Mouse (Mus musculus) spleen, postnatal 14 days (tissue): ENCODE measurements around the gene Coro2b.
"Not testable (repeated sequence)": the region's sequence is repeated elsewhere in the genome, so short reads cannot be mapped to it uniquely, and the experiment has no call there.

Experiments
- DNase-seq, 2 experiments: peaks; one replicate each; pipeline ENCODE4 v3.0.0; 2021 to 2022; ENCODE audit warnings: low spot score in 2 of 2

The Coro2b gene

DNA sequence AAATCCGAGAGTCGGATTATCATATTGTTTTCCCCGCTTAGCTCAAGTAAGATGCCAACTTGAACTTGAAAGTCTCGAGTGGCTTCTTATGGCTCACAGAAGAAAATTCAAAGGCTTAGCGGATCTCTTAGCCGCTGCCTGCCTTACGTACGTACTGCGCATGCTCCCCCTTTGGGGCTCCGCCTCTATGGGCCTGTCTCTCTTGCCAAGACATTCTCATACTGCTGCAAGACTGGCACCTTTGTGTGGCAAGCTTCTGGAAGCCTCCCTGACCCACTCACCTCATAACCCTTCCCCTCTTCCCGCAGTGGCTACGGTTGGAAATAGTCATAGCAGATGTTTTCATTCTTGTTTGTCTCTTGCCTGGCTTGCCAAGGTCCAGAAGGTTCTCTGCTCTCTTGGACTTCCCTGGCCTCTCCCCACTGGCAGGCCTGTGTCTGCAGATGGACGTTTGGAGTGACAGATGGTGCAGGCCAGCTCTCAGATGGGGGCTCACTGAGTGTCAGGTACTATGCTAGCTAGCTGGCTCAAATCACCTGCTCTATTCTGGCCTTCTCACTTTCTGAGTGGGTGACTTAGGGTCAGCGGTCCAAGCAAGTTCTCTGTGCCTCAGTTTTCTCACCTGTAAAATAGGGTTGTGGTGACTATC lies 65.2 kb downstream of the Coro2b start:
- no peak for DNase-seq

DNA sequence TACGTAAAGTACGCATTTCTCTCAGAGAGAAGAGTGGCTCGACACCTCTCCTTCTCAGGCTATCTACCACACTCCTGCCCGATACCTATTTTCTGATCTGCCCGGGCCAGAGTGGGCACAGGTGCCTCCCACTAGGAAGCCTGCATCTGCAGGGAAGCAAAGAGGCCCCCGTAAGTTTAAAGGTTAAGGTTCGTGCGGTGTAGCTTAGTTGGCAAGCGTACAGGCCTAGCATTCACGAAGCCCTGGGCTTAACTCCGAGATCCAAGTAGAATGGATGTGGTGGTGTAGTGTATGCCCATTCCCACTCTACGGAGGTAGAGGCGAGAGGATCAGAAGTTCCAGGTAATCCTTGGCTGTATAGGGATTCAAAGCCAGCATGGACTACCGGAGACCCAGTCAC lies 65.8 kb downstream of the Coro2b start:
- DNase-seq, result no peak

DNA sequence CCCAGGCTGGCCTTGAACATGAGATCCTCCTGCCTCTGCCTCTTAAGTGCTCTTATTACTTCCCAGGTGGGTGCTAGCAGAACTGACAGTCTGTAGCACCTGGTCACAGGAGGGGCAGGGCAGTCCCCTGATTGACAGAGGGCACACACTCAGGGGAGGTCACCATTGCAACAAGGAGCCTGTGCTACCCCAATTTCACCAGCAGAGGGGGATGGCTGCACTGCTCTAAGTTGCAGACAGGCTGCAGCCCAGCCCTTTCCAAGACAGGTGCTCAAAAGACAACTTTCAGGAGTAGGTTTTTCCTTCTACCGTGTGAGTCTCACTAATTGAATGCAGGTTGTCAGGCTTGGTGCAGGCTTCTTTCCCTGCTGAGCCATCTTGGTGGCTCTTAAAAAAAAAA lies 66.4 kb downstream of the Coro2b start:
- DNase-seq, result peak; percentile 44 to 71

DNA sequence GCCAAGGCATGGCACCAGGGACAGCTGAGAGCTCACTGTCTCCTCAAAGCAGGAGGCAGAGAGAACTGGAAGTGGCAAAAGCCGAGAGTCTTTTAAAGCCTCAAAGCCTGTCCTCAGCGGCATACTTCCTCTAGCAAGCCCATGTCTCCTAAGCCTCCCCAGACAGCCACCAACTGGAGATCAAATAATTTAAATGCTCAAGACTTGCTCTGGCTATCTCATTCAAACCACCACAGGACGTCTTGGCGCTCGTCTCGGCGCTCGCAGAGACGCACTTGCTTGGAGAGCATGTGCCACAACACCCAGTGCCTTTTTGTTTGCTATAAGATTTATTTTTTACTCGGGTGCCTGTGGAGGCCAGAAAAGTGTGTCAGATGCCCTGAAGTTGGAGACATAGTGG lies 67.1 kb downstream of the Coro2b start:
- DNase-seq, result no peak

DNA sequence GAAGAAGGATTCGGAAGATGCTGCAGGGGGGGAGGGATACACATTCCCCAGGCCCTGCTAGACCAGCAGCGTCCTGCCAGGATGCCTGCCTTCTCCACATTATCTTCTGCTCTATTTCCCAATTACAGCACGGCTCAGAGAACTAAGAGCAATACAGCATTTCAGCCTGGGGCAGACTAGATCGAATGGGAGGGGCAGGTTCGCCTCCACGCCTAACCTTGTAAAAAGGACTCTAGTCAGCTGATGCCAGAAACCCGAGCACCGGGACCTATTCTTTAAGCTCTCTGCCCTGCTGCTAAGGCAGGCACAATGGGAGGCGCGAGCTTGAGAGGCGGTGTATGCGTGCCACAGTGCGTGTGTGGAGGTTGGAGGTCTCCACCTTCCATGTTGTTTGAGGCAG lies 67.7 kb downstream of the Coro2b start:
- DNase-seq, result no peak

DNA sequence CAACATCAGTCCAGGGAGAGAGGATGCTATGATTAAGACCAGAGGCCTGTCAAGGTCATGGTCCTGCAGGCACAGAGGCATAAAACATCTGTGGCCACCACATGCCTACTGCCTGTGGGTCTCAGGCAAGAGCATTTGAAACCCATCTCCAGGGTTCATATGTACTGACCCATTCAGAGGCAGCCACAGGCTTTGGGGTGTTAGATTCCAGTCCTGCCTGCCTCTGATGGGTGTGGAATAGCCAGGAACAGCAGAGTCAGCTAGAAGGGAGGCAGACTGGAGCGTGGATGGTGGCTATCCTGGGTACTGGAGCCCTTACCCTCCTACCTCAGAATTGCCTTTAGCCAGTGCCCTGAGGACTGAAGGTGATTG lies 69.4 kb downstream of the Coro2b start:
- DNase-seq, result no peak

DNA sequence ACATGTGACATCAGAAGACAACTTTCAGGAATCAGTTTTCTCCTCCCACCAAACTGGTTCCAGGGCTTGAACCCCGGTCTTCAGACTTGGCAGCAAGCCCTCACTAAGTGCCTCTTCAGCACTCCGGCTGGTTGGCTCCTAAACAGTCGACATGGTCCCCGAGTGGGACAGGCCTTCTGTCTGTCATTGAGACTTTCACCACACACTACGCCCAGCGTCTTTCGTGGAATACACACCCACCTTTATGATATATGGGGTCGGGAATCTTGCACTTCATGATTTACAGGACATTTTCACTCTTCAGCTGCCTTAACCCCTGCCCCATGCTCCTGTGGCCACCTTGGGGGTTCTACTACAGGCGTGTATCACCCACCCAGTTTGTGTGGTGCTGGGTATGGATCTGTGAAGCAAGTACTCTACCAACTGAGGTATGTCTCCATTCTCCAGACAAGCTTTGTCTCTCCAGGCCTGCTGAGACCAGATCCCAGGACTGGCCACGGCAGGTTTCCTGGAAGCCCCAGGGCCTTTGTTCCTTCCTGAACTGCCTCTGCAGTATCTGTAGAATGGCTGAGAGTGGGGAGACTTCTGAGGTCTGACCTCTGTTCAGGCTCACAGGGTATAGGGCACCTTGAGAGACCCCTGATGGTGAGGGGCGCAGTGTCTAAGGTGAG lies 70.0 kb downstream of the Coro2b start:
- DNase-seq, result no peak

DNA sequence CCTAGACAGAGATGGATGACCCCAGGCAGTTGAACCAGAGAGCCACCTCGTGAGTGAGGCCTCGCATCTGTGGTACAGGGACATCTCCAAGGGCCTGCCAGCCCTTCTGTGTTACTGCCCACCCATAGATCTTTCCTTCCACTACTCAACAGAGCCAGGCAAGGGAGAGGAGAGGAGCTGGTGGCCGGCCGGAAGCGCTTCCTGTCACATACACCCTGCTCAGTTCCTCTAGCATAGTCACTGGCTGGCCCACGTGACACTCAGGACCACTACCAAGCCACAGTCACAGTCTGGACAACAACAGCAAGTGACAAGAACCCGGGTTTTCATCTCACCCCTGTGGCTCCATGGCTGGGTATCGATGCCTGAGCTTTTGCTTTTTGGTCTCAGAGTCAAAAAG lies 70.8 kb downstream of the Coro2b start:
- DNase-seq, result no peak

DNA sequence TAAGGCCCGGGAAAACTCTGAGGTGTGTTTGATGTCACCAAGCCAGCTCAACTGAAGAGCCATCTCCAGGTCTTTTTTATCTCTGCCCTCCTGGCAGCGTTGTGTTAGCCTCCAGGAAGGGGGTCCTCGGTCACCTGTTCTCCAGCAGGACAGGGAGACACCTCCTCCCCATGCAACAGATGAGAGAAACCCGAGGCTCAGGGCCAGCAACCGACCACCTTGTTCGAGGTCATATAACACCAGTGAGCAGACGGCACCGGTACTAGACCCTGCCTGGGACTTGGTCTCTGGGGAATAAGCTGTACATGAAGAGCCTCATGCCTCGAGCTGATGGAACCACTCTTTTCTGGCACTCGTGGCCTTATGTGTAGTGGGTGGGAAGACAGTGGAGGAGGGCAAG lies 72.1 kb downstream of the Coro2b start:
- no peak for DNase-seq

DNA sequence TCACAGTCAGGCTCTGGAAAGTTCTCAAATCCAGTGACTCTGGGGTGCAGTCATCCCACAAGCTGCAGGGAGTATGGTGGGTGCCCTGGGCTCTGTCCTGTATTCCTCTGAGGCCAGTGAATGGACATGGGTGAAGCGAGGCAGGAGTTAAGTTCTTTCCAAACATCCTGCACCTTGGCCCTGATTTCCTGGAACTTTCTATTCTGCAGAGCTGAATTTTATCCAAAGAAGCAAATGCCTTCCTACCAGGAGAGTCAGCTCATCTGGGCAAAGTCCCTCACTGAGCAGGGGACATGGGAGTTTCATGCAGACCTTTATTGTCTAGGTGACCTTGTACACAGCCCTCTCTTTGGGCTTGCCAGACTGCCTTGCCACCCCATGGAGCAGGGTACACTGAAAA lies 75.1 kb downstream of the Coro2b start:
- no peak for DNase-seq

DNA sequence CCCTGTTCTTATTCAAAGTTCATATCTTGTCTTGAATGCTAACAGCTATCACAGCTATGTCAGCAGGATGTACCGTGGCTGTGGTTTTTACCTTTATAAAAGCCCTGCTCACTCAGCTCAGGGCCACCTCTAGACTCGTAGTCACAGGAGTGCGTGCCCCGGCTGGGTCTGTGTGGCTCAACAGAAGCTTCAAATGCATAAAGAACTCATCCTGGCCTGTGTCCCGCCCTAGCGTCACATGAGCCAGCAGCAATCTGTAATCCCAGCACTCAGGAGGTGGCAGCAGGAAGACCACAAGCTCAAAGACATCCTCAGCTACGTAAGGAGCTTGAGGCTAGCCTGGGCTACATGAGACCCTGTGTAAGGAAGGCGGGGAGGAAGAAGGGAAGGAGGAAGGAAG lies 75.7 kb downstream of the Coro2b start:
- DNase-seq, result no peak

DNA sequence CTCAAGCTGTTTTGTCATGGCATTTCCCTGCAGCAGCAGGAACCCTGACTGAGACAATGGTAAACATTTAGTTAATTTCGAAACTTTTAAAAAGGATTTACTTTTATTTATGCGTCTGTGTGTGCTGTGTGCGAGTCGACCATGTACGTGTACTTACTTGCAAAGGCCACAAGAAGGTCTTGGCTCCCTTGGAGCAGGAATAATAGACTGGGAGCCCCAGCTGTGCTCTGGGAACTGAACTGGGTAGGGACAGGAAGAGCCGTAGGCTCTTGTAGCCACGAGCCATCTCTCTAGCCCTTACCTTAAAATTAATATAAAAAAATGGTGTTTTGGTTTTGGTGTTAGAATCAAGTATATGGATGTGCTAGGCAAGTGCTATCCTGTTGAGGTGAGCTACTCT lies 76.8 kb downstream of the Coro2b start:
- no peak for DNase-seq

DNA sequence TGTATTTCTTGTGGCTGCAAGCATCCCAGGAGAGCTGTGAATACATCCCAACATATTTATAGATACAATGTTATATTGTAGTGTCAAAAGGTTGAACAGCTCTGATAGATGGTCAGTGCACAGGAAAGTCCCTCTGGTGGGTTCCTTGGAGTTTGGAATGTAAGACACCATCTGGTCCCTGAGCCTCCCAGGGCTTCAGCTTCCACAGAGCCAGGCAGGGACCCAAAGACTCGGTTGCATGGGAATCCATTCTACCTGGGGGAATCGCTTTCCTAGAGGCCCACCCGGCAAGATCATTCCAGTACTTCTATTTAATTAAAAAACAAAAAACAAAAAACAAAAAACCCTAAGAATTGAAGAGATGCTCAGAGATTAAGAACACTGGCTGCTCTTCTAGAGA lies 78.4 kb downstream of the Coro2b start:
- DNase-seq, result no peak

DNA sequence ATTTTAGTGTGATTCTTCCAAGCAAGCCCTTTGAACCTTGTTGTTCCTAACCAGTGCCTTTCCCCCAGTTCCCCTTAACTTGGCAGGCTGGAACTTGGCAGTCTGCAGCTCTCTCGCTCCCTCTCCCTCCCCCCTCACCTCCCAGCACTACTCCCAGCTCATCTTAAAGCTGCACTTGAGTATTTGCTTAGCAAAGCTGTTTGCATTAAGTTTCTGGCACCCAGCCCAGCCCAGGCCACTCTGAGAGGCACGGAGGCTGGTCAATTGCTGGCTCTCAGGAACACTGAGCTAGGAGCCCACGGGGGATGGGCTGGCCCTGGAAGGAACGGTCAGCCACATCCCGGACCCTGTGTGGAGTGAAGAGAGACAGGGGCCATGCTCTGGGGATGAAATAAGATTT lies 80.8 kb downstream of the Coro2b start:
- DNase-seq, result no peak

DNA sequence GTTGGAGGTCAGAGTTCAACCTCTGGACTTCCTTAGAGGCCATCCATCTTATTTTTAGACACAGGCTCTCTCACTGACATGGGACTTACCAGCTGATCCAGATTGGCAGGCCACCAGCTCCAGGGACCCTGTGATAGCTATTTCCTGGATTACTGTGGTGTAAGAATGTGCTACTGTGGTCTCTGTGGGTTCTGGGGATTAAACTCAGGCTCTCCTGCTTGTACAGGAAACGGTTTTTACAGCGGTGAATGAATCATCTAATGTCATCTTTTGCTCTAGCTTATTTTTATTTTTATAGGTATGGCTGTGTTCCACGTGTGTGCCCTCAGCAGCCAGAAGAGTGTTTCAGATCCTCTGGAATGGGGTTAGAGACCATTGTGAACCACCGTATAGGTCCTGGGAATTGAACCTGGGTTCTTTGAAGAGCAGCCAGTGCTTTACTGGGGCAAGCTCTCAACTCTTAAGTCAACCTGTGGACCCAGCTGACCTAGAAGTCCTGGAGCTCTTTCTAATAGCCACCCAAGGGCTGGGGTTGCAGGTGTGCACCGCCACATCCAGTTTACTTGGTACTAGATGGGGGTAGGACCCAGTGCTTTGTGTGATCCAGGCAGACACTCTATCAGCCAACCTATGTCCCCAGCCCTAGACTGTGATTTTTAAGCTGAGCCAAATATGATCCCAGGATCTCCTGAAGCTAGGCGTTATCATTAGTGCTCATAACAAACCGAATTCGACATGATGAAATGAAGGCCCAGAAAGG lies 81.5 kb downstream of the Coro2b start:
- DNase-seq, result no peak

DNA sequence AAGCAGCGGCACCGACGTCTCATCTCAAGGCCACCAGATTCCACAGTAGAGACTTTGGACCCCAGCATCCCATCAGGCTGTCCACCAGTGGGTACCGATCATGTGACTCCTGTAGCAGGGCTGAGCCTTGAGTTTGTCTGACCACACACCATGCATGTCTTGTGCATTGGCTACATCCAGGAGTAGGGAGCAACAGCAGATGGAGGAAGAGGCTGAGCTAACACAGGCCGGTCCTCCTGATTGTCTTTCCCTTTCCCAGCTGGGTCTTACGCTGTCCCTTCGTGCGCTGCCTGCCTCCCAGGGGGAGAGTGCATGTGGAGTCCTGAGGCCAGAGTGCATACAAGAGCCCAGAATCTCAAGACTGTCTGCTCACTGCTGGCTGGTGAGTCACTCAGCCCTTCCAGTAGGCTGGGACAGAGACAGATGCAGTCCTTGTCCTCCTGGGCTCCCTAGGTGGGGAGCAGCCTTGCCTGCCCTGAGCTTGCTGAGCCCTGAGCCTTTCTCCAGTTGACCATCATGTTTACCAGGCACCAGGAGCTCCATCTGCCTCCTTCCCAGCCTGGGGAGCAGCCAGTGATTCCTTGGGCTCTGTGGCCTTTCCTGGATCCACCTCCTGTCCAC lies 84.4 kb downstream of the Coro2b start:
- no peak for DNase-seq

DNA sequence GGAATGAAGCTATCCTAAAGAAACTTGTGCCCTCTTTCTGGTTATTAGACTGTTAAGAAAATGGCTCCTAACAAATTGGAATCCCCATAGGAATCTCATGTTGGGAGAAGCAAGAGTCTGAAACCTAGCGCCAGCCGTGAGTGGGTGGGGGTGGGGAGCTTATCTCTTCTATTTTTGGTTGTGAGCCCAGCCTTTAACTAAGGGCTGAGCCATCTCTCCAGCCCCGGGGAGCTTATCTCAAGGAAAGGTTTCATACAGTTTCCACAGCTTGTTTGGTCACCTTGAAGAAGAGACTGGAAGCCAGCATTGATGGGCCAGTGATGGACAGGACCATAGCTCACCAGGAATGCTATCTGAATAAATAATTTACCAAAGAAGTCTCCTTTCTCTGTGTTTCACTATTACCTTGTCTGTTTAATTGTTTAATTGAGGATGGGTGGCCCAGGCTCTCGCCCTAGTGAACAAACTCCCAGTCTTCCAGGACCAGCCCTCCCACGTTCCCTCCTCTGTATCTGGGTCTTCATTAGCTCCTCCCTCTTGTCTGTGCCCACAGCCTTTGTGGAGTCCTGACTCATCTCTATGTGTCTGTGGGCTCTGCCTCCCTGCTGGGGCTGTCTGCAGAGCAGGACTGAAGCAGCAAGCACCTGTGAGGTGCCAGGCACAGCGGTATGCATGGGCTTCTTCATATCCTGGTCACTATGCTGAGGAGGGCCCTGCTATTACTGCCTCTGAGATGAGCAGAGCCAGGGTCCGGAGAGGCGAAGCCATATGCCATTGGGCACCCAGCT lies 85.1 kb downstream of the Coro2b start:
- DNase-seq, result no peak

DNA sequence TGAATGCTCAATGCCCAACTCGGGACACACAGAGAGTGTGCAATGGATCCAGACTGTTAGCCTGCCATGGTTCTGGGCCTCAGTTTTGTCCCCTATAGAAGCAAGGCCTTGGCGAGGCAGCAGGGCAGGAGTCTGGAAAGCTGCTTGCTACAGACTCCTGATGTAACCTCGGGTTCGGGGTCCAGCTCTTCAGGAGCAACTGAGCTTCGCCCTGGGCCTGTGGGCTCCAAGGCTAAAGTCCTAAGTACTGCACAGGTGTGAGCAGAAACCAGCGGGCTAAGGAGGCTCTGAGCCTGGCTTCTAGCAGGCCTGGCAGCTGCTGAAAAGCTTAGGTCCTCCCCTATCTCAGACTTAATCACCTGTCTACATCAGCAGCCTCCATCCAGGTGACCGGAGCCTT lies 86.0 kb downstream of the Coro2b start:
- no peak for DNase-seq

DNA sequence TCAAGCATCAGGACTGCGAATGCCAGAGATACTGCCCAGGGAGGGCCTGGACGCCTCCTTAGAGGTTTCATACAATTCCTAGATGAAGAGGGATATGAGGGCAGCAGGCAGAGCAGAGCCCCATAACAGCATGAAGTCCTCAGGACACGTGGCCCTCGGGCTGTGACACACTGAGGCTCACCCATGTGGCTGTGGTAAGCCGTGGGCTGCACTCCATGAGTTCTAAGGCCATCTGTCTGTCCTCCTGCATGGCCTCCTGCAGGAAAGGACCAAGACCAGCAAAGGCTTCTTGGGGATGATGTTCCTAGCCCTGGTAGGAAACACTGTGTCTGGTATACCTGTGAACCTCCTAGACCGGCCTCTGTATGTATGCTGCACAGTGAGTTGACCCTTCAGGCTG lies 86.5 kb downstream of the Coro2b start:
- no peak for DNase-seq

DNA sequence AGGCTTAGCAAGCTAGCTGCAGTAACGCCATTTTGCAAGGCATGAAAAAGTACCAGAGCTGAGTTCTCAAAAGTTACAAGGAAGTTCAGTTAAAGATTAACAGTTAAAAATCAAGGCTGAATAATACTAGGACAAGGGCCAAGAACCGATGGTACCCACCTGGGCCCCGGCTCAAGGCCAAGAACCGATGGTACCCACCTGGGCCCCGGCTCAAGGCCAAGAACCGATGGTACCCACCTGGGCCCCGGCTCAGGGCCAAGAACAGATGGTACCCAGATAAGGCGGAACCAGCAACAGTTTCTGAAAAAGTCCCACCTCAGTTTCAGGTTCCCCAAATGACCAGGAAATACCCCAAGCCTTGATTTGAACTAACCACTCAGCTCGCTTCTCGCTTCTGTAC lies 89.5 kb downstream of the Coro2b start:
- DNase-seq, result not testable (repeated sequence)

DNA sequence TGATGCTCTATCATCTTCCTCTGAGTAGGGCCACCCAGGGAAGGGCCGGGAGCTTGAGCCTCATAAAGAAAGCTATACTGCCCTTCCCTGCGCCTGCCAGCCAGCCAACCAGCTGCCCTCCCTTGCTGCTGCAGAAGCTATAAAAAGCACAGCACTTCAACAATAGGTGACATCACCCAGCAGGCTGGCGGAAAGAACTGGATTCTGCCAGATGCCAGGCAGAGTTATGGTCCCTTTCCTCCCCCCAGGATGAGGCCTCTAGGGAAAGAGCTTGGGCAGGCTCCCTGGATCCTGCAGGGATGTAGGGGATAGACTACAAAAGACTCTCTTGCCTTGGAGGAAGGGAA lies 98.1 kb downstream of the Coro2b start:
- no peak for DNase-seq

DNA sequence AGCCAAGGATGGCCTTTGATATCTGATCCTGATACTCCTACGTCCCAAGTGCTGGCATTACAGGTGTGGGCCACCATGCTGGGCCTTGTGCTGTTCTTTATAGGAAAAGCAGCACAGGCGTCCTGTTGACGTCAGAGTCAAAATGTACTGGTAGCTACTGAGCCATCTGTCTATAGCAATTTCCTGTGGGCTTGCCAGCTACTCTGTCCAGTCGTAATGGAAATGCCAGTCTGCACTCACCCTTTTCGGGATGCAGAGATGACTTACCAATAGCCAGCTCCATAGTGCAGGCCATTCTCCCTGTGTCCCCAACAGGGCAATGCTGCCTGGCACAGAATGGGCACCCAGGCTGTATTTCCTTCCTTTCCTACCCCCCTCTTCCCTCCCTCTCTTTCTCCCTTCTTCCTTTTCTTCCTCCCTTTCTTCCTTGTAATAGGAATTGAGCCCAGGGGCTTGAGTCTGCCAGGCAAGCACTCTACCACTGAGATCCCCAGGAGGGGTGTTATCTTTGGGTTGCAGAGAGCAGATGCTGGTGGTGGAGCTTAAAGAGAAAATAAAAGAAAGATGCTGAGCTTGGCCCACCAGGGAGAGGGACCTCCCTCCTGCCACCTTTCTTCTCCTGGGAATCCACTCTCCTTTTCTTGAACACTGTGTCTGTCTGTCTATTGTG lies 98.6 kb downstream of the Coro2b start:
- DNase-seq, result no peak
